Mouse (Mus musculus) sigmoid colon, adult 10 weeks (tissue): Measurements from ENCODE around the gene 2310003L06Rik. TPM values are rescaled to one million over a fixed set of nuclear protein-coding genes. Genes with fewer than 3 reads are reported as not detected.

Experiments
- polyA plus RNA-seq: library from polyadenylated mRNA; stranded (reverse); fragments of 350-450 nt; fragmentation: Illumina TruSeq; extraction: RNeasy Lipid Tissue Mini Kit (QIAGEN cat#74804); gene quantifications from one replicate; pipeline ENCODE4 v1.2.3, GENCODE M21; 2014; ENCODE audit warnings: low read depth, low replicate concordance

Gene 2310003L06Rik
- not detected for polyA plus RNA-seq

DNA sequence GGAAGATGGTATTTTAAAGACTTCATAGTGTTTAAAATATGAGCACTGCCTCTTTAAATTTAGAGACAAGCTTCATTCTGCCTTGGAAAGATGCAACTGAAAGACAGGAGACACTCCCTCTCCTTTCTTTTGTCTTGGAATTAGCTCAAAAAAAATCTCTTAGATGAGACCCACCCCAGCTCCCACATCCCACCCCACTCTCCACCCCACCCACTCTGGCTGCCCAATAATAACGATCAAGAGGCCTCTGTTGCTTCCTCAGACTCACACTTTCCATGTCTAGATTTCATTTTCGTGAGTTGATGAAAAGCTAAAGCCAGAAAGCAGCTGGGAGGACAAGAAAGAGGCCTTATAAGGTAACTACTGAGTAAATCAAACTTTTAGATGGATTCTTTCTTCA is at the start of gene 2310003L06Rik, which contains the start of gene Gm28434:
Gene 2310003L06Rik (plus strand): TSS at position 259 of the 400 bp plus-strand sequence.
Gene Gm28434 (plus strand): TSS at position 317 of the 400 bp plus-strand sequence.

DNA sequence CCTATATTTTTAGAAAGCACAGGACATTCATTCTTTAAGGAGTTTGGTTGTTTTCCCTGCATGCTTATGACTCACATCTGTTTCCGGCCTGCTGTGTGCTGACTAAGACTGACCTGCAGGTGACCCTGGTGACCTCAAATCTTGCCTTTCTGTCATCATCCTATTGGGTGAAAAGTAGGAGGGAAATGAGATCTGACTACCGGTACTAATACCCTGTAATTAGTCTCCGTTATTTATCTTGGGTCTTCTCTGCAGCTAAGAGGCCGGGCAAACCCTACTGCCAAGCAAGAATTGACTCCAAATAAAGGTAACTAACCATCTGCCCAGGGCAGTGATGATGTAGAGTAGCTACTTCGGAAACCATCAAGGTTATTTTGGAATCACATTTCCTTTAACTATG is 43.9 kb upstream of the 2310003L06Rik start, which contains the start of gene Csn3:
Gene Csn3 (plus strand): TSS at position 208 of the 400 bp plus-strand sequence.

DNA sequence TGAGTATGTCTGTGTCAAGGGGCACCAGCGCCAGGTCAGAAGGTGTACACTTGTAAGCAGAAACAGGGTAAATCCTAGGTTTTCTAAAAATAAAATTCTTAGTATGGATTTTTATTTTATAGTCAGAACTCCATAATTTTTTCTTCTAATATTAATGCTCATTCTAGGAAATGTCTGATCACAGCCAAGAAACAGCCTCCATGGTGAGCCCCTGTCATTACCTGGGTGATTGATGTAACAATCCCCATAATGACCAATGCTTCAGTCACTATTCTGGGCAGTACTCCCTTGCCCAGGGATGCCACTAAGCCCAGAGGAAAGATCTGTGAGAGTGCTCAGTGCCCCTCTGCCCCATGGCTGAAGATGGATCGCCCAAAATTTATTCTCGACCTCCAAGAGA is 9.9 kb downstream of the 2310003L06Rik start, which contains the start of gene Cabs1:
Gene Cabs1 (plus strand): TSS at position 301 of the 400 bp plus-strand sequence.

DNA sequence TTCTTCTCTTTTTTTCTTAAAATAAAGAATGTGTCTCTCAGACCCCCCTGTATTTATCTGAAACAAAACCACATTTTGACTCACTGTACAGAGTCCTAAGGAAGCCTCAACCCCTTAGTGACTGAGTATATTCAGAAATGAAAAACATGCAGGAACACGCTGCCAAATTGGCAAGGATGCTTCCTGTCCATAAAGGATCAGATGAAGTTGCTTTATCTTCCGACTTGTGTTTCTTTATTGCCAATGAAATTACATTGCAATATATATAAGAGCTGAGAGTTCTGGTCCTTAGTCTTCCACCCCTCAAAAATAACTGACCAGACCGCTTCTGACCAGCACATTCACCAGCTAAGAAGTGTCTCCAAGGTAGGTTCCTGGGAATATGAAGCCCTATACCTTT is 33.0 kb downstream of the 2310003L06Rik start, which contains the start of gene Smr3a:
Gene Smr3a (plus strand): TSS at position 301 of the 400 bp plus-strand sequence.

Other genes starting within 250 kb of the 2310003L06Rik start
- not detected for gene Csn1s2a, start 194.9 kb upstream of the 2310003L06Rik start, polyA plus RNA-seq
- gene Csn1s2b, start 161.4 kb upstream of the 2310003L06Rik start, polyA plus RNA-seq, result not detected
- not detected for gene Prr27, start 143.8 kb upstream of the 2310003L06Rik start, polyA plus RNA-seq
- not detected for gene Odam, start 84.4 kb upstream of the 2310003L06Rik start, polyA plus RNA-seq
- gene Csn3, start 43.9 kb upstream of the 2310003L06Rik start, polyA plus RNA-seq, result 0.79 TPM
- gene Gm28434, start 58 bp downstream of the 2310003L06Rik start, polyA plus RNA-seq, result not detected
- not detected for gene Cabs1, start 10.0 kb downstream of the 2310003L06Rik start, polyA plus RNA-seq
- not detected for gene Smr3a, start 33.1 kb downstream of the 2310003L06Rik start, polyA plus RNA-seq
- gene Smr2, start 117.1 kb downstream of the 2310003L06Rik start, polyA plus RNA-seq, result not detected
- not detected for gene Gm11116, start 142.1 kb downstream of the 2310003L06Rik start, polyA plus RNA-seq
- not detected for gene Gm11115, start 184.6 kb downstream of the 2310003L06Rik start, polyA plus RNA-seq